ENCODE assay signal across 29 mouse cellular contexts in the genomic region with DNA sequence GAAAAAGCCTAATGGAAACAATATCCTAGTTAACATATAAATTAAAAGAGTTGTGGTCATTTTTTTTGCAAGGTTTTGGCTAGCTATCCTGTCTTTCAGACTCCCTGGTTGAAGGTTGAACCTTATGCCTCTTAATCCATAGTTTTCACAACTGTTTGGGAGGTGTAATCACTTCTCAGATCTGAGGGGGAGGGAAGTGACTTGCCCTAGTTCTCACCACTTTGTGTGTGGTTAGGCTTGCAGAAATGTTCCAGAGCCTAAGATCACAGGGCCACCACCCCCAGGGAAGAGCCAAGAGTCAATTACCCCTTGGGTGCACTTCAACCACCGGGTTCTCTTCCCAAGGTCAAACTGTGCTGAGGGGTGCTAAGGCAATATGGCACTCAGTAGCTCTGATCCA. TPM values are rescaled to one million over a fixed set of nuclear protein-coding genes. Genes with fewer than 3 reads are reported as not detected.
DNase-seq lines count a peak whose midpoint lies in the region; ATAC-seq lines count a peak whose summit lies in the region.
"Had no signal": no experiment of that assay in that cellular context is flagged by ENCODE, and none has a peak within 500 bp of the region (broad histone marks: within the 10 kb centered on the region; RNA-seq: fewer than 3 reads in every experiment).

No protein-coding gene starts in this region.

- no peaks in the 10 kb centered on the region for H3K36me3 ChIP-seq in hindbrain, embryonic 16.5 days (ENCODE audit: control insufficient read depth, insufficient read depth, low read length)
- H3K36me3 ChIP-seq: embryonic facial prominence, embryonic 12.5 days; embryonic facial prominence, embryonic 15.5 days; forebrain, embryonic 12.5 days; forebrain, embryonic 15.5 days; G1E; heart, embryonic 10.5 days; heart, embryonic 13.5 days; hindbrain, embryonic 12.5 days; hindbrain, embryonic 15.5 days had no signal

- H3K9me3 ChIP-seq in hindbrain, embryonic 16.5 days (ENCODE audit: control insufficient read depth, low read length): no peaks in the 10 kb centered on the region
- H3K9me3 ChIP-seq: embryonic facial prominence, embryonic 12.5 days; embryonic facial prominence, embryonic 15.5 days; forebrain, embryonic 12.5 days; forebrain, embryonic 15.5 days; heart, embryonic 10.5 days; heart, embryonic 13.5 days; hindbrain, embryonic 12.5 days; hindbrain, embryonic 15.5 days had no signal

- H3K4me2 ChIP-seq in hindbrain, embryonic 16.5 days (ENCODE audit: low read length): no peak overlapping the region
- H3K4me2 ChIP-seq: embryonic facial prominence, embryonic 12.5 days; embryonic facial prominence, embryonic 15.5 days; forebrain, embryonic 12.5 days; forebrain, embryonic 15.5 days; heart, embryonic 13.5 days; hindbrain, embryonic 12.5 days; hindbrain, embryonic 15.5 days had no signal

- no peak overlapping the region for H3K27ac ChIP-seq in hindbrain, embryonic 16.5 days (ENCODE audit: low read depth, low read length)
- H3K27ac ChIP-seq: embryonic facial prominence, embryonic 12.5 days; embryonic facial prominence, embryonic 15.5 days; forebrain, embryonic 12.5 days; forebrain, embryonic 15.5 days; heart, adult 2 months; heart, embryonic 10.5 days; heart, embryonic 13.5 days; hindbrain, embryonic 12.5 days; hindbrain, embryonic 15.5 days had no signal

- DNase-seq in adipocyte (ENCODE audit: low spot score): peak; percentile 62
- DNase-seq in gonadal fat pad, adult 2 months (ENCODE audit: low read depth): peak; percentile 75
- DNase-seq in thymus, postnatal 14 days: peak; percentile 43
- DNase-seq in thymus, postnatal 4 days: peak; percentile 38
- DNase-seq in left cerebral cortex, adult 9 months (ENCODE audit: low spot score in 2 of 2): no peak
- DNase-seq in cerebellum, adult 8-10 months: no peak
- DNase-seq: adrenal gland, adult 8-10 months; adrenal gland, postnatal 25 days; B cell, adult 2 months; cerebellum, adult 11-12 months; cerebellum, adult 9-10 months; cerebellum, postnatal 25 days; gastrocnemius, postnatal 25 days; heart, adult 2 months; heart, postnatal 14 days; heart, postnatal 4 days had no signal

- no peak overlapping the region for H3K4me3 ChIP-seq in hindbrain, embryonic 16.5 days (ENCODE audit: low read length)
- H3K4me3 ChIP-seq: embryonic facial prominence, embryonic 12.5 days; embryonic facial prominence, embryonic 15.5 days; forebrain, embryonic 12.5 days; forebrain, embryonic 15.5 days; heart, adult 2 months; heart, embryonic 10.5 days; heart, embryonic 13.5 days; hindbrain, embryonic 12.5 days; hindbrain, embryonic 15.5 days had no signal

- WGBS in hindbrain, embryonic 16.5 days: 77% methylated on average over 1 of the region's 1 CpGs

- no peaks in the 10 kb centered on the region for H3K4me1 ChIP-seq in hindbrain, embryonic 16.5 days (ENCODE audit: control insufficient read depth, insufficient read depth, low read depth, low read length)
- H3K4me1 ChIP-seq: embryonic facial prominence, embryonic 12.5 days; embryonic facial prominence, embryonic 15.5 days; forebrain, embryonic 12.5 days; forebrain, embryonic 15.5 days; heart, embryonic 13.5 days; hindbrain, embryonic 12.5 days; hindbrain, embryonic 15.5 days had no signal

- H3K27me3 ChIP-seq in hindbrain, embryonic 16.5 days (replicated peaks; ENCODE audit: control insufficient read depth, insufficient read depth, low read length): no peaks in the 10 kb centered on the region
- H3K27me3 ChIP-seq: embryonic facial prominence, embryonic 12.5 days; embryonic facial prominence, embryonic 15.5 days; forebrain, embryonic 12.5 days; forebrain, embryonic 15.5 days; hindbrain, embryonic 12.5 days; hindbrain, embryonic 15.5 days; Patski had no signal

- ATAC-seq in hindbrain, embryonic 16.5 days: no peak
- ATAC-seq: forebrain, embryonic 15.5 days; Patski had no signal

- no peak overlapping the region for H3K9ac ChIP-seq in hindbrain, embryonic 16.5 days (ENCODE audit: low read depth, low read length)
- H3K9ac ChIP-seq: embryonic facial prominence, embryonic 12.5 days; embryonic facial prominence, embryonic 15.5 days; forebrain, embryonic 12.5 days; forebrain, embryonic 15.5 days; heart, embryonic 13.5 days; hindbrain, embryonic 12.5 days; hindbrain, embryonic 15.5 days had no signal

RNA-seq across cellular contexts. Expression of gene Bcl6, which starts 33.1 kb away (rescaled TPM):
- polyA plus RNA-seq in gonadal fat pad, adult 2 months (2012; rRNA removed): 13.0 and 22.3 TPM in 2 replicates
- polyA plus RNA-seq in hindbrain, embryonic 16.5 days (2015; fragmentation: Nextera tagmentation; extraction: Ambion mirVana): 0.76 and 0.79 TPM in 2 replicates
- polyA plus RNA-seq: G1E had no signal

RNA-seq across cellular contexts. Expression of gene Gm37419, which starts 33.4 kb away (rescaled TPM):
- not detected in 2 replicates for polyA plus RNA-seq in gonadal fat pad, adult 2 months (2012; rRNA removed)
- polyA plus RNA-seq in hindbrain, embryonic 16.5 days (2015; fragmentation: Nextera tagmentation; extraction: Ambion mirVana): not detected in 2 replicates
- polyA plus RNA-seq: brain, embryonic 14.5 days; embryonic facial prominence, embryonic 12.5 days; embryonic facial prominence, embryonic 15.5 days; forebrain, embryonic 12.5 days; G1E; heart, adult 2 months; heart, embryonic 10.5 days; heart, embryonic 13.5 days; heart, embryonic 16.5 days; hindbrain, embryonic 12.5 days; hindbrain, embryonic 15.5 days had no signal

Comparison
In these comparisons a context has a peak if more than half of its experiments do, and no peak if none do; other contexts are left out.
1. DNase-seq: peak in adipocyte (single experiment), gonadal fat pad, adult 2 months (single experiment), thymus, postnatal 14 days (single experiment) and thymus, postnatal 4 days (single experiment); none in left cerebral cortex, adult 9 months (0 of 2) and cerebellum, adult 8-10 months (single experiment).